Mouse (Mus musculus) retina, postnatal 7 days (tissue): Measurements from ENCODE around the gene Clcn1.

Source experiments
- DNase-seq: peaks from one replicate; pipeline ENCODE4 v3.0.0-alpha.2; 2012; ENCODE audit warnings: low read depth, low spot score

Clcn1 gene

DNA sequence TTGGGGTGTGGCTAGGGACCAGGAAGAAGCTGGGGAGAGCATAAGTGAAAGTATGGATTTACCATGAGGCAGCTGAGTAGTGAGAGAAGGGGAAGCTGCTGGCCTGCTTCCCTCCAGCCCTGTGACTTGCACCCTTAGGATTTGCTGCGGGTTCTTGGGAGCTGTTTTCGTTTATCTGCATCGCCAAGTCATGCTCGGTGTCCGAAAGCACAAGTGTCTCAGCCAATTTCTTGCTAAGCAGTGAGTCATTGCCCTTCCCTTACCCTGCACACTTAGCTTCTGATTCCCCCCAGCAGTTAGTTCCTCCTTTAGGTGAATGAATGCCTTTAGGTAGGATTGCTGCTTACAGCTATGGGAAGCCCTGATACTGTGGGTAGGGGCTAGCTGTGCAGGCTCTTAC, 12.9 kb downstream of the Clcn1 start:
- no peak for DNase-seq

DNA sequence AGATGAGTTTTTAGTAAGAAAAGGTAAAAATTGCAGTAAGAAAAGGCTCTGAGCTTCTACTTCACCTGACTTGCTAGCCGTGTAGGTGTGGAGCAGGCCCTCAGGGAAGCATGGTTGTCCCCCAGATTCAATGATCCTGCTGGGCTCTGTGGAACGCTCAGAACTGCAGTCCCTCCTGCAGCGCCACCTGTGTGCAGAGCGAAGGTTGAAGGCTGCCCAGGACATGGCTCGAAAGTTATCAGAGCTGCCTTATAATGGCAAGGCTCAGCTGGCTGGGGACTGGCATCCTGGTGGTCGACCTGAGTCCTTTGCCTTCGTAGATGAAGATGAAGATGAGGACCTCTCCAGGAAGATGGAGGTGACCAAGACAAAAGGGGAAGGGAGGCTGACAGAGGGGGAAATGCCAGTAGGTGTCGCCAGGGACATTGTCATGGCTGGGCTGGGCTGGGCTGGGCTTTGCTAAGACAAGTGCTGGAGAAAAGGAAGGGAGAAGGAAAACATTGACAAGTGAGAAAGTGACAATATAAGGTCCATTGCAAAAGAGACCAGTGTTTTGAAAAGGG, 23.4 kb downstream of the Clcn1 start:
- DNase-seq = no peak

- DNase-seq = no peak
Measured at GRCm38 (mm10) chr6:42310427-42311053, 24.1 kb downstream of the Clcn1 start.

- DNase-seq = no peak
Measured at GRCm38 (mm10) chr6:42318293-42318692, 31.8 kb downstream of the Clcn1 start.

GRCm38 (mm10) chr6:42323371-42324066, 37.0 kb downstream of the Clcn1 start:
- no peak for DNase-seq

DNA sequence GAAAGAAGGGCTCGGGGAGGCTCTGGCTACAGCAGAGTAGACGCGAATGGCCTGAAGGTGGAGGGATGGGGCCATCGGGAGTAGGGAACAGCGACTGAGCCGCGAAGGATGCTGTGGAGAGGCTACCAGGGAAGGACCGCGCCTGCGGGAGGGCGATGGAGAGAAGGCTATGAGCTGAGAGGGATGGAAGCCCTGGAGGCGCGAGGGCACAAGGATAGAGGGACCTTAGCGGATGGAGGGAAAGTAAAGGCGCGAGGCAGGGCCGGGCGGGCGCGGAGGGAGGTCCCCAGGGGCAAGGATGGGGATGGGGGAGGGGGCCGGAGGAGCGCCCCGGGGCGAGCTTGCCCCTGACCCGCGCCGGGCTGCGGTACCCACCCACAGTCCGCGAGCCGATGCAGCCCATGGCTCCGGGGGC, 37.6 kb downstream of the Clcn1 start:
- DNase-seq = peak; percentile 3

GRCm38 (mm10) chr6:42324482-42325267, 38.2 kb downstream of the Clcn1 start, which contains the start of gene Fam131b:
Gene Fam131b (minus strand): TSS chr6:42324643.
- no peak for DNase-seq

DNA sequence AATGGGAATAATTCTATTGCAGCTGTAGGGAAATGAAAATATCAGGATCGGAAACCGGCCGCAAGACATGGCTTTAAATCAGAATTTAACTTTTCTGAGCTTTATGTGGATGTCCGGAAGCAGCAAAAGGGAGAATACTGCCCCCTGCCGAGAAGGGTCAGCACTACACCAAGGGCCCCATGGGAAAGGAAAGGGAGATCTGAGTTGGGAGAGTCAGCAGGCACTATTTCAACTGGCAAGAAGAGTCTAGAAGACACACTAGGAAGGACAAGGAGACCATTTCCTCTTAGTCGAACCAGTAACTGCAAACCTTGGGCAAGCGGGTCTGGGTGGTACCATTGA, 38.8 kb downstream of the Clcn1 start:
- DNase-seq = peak; percentile 51

GRCm38 (mm10) chr6:42326509-42326908, 40.0 kb downstream of the Clcn1 start:
- no peak for DNase-seq

DNA sequence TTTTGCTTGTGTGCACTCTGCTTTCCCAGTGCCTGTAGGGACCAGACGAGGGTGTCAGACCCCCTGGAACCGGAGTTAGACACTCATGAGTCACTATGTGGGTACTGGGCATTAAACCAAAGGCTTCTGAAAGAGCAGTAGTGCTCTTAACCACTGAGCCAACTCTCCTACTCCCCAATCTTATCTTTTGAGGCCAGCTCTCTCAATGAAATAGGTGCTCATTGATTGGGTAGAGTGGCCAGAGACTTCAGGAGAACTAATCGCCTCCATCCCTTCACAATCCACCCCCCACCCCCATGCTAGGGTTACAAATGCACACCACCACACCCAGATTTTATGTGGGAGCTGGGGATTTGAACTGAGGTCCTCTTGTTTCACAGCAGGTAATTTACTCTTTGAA, 42.3 kb downstream of the Clcn1 start:
- no peak for DNase-seq

- DNase-seq = no peak
Measured at GRCm38 (mm10) chr6:42330216-42330615, 43.7 kb downstream of the Clcn1 start.

DNA sequence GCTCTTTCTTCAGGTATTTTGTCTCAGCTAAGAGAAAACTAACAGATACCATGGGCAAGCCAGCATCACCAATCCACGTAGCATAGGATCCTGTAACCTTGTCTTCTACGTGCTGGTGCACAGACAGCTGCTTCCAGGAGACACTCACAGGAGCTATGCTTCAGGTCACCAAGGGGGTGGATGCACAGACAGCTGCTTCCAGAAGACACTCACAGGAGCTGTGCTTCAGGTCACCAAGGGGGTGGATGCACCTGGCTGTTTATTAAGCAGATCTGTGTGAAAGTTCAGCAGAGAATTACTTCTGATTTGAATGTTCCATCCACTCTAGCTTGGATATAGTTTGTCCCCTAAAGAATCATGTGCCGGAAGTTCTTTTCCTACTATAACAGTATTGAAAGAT, 44.5 kb downstream of the Clcn1 start:
- no peak for DNase-seq

GRCm38 (mm10) chr6:42339189-42339588, 52.7 kb downstream of the Clcn1 start:
- no peak for DNase-seq

DNA sequence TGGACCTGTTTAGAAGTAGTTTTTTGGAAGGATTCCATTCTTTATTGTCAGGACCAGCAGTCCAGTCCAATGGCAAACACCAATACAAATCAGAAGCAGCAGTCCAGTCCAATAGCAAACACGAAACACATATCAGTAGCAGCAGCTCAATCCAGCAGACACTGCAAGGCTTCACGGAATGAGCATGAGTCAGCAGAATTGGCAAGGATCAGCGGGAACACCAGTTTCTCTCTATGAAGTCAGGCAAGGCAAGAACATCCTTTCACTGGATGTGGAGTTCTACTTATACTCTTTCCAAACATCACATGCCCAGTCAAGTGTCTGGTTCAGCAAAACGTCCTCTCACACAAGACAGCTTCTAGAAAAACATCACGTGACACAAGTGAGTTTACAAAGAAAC, 53.5 kb downstream of the Clcn1 start:
- DNase-seq = no peak

- no peak for DNase-seq
Measured at GRCm38 (mm10) chr6:42342171-42342570, 55.7 kb downstream of the Clcn1 start.

DNA sequence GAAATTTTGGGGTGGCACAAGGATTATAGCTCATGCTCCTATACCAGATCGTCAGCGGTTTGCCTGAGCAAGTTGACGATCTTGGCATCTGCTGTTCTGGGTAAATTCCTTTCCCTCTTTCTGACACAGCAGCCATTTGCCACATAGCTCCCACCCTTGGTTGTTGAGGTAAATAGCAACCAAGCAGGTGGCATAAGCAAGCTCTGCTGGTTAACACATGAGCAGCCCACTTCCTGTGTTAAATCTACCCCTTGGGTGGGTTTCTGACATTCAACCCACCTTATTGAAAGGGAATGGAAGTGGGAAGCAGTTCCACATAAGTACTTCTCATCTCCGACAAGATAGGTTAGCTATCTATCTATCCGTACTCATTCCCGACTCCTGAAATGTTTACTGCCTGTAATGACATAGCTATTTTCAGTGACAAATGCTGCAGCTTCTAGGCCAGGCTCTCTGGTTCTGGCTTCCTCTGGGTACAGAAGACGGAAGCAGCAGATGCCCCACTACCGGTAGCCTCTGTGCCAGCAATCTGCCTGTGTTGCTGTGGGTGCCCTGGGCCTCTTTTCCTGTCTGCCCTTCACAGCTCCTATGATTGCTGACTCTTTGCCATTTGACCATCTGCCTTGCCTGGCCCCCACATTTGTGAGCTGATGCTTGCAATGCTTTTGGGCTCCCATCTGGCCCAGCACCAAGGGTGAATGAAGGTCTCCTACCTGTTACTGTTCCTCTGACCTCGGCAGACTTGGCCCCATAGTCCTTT, 57.1 kb downstream of the Clcn1 start:
- no peak for DNase-seq

- DNase-seq = no peak
Measured at GRCm38 (mm10) chr6:42344255-42344654, 57.8 kb downstream of the Clcn1 start.

DNA sequence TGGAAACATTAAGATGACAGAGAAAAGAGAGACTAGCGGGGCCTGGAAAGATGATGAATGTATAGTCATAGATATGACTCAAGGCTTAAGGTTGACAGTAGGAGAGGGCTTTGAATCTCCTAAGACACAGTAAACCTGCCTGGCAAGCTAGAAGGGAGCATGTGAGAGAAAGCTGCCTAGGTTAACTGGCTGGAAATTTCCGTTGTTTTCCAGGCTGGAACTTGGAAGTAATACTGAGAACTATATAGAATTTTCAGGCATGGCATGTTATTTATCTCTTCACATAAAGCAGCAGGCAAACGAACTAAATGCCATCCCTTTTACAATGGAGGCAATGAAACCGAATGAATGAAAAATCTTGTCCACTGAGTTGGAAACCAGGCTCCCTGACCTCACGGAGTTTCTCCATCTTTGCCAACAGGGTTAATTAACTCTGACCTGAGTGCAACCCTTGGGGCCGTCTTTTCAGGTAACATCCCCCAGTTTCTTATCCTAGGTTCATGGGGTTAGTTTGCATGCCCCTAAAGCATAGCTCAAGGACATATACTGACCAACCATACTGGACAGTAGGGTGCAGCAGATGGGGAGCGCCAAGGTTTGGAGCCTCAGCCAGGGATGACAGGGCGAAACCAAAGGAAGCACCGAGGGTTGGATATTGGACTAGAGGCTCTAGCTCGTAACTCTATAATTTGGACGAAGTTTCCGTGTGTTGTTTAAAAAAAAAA, 62.0 kb downstream of the Clcn1 start:
- no peak for DNase-seq

DNA sequence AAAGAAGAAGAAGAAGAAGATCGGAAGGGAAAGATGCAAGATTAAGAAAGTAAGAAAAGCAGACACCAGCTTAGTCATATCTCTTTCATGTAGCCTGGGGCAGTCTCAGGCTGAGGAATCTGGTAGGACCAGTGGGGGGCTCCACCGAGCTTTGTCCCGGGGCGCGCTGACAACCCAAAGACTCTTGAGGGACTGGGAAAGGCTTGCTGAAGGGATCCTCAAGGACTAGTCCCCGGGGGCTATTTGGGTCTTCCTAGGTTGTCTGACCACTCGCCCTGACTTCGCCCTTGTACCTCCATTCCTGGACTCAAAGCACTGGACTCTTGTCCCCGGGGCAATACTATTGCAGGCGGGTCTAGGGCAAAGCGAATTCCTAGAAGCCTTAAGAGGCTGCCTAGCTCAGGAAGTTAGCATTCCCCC, 62.5 kb downstream of the Clcn1 start:
- DNase-seq = no peak

DNA sequence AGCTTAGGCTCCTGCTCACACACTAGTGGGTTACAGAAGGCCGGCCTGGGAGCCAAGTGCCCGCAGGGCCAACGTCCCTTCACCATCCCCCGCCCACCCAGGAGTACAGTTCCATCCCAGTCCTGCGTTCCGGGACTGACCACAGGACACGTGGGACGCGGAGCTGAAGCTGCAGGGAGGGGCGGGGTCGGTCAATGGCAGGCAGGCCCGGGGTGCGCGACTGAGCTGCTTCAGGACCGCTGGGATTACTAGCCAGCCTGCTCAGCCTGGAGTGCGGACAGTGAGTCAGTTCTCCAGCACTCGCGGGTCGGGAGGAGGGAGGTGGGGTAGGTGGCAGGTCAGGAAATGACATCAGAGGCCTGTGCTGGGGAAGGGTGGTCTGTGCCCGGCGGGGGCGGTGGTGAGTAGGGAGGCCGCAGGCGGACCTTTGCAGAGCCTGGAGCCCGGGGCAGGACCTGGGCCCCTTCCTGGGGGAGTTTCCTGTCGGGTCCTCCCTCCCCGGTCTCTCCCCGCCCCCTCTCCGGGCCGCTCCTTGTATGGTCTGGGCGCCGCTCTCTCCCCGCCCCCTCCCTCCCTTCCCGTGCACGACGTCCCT, 63.0 kb downstream of the Clcn1 start, which contains the start of gene Zyx:
Gene Zyx (plus strand): TSS at position 205 of the 595 bp plus-strand sequence.
- DNase-seq = peak; percentile 53
